8 mouse cellular contexts compared by ENCODE assay signal in the genomic region with DNA sequence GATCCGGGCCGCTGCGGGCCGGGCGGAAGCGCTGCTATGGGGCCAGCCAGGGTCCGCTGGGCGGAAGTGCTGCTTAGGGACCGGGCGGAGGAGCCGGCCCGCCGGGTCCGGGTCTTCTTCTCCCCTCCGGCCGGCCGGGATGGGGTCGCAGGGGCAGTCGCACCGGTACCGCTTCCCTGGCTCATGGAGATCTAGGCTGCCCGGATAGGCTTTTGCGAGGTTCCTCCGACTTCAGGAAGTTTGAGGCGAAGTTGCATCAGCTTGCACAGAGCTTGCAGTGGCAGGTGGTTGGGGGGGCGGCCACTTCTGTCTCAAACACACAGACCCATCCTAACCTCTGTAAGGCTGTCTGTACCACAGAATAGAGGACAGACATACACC. TPM values are rescaled to one million over a fixed set of nuclear protein-coding genes. Genes with fewer than 3 reads are reported as not detected.
DNase-seq lines count a peak whose midpoint lies in the region; ATAC-seq lines count a peak whose summit lies in the region.

No protein-coding gene starts in this region.

- peak overlapping the region; percentile 89 for H3K4me3 ChIP-seq in heart, embryonic 15.5 days
- H3K4me3 ChIP-seq in forebrain, embryonic 15.5 days, result peak overlapping the region; percentile 99
- H3K4me3 ChIP-seq in limb, embryonic 15.5 days, result peak overlapping the region; percentile 94

- peak overlapping the region; percentile 81 for H3K4me2 ChIP-seq in heart, embryonic 15.5 days
- peak overlapping the region; percentile 76 for H3K4me2 ChIP-seq in forebrain, embryonic 15.5 days (replicated peaks)
- peak overlapping the region; percentile 80 for H3K4me2 ChIP-seq in limb, embryonic 15.5 days

- no peaks in the 10 kb centered on the region for H3K36me3 ChIP-seq in heart, embryonic 15.5 days
- H3K36me3 ChIP-seq in forebrain, embryonic 15.5 days, result no peaks in the 10 kb centered on the region
- no peaks in the 10 kb centered on the region for H3K36me3 ChIP-seq in limb, embryonic 15.5 days

- peak overlapping the region; percentile 88 for H3K9ac ChIP-seq in heart, embryonic 15.5 days
- H3K9ac ChIP-seq in forebrain, embryonic 15.5 days (replicated peaks), result peak overlapping the region; percentile 98
- peak overlapping the region; percentile 94 for H3K9ac ChIP-seq in limb, embryonic 15.5 days

- H3K27ac ChIP-seq in heart, embryonic 15.5 days, result peak overlapping the region; percentile 92
- peak overlapping the region; percentile 98 for H3K27ac ChIP-seq in forebrain, embryonic 15.5 days (replicated peaks)
- peak overlapping the region; percentile 98 for H3K27ac ChIP-seq in limb, embryonic 15.5 days

- ATAC-seq in heart, embryonic 15.5 days (replicated peaks; ENCODE audit: insufficient number of reproducible peaks, insufficient read depth, low FRiP score, low read depth), result no peak; the same call in none of the 2 replicates
- no peak for ATAC-seq in forebrain, embryonic 15.5 days (replicated peaks)
- ATAC-seq in limb, embryonic 15.5 days (ENCODE audit: insufficient number of reproducible peaks, low FRiP score, low TSS enrichment, low read depth), result peak; percentile 30; the same call in 1 of the 2 replicates
- ATAC-seq in monocyte, adult 5-6 weeks (replicated peaks; ENCODE audit: insufficient number of reproducible peaks, low FRiP score, low TSS enrichment, poor library complexity, severe bottlenecking), result peak; percentile 42

- no peak for DNase-seq in heart, adult 11 months
- peak; percentile 66 to 69 for DNase-seq in B cell, adult 2 months
- peak; percentile 66 for DNase-seq in NIH3T3 (ENCODE audit: low read depth)
- DNase-seq in embryo, embryonic 9.5 days (ENCODE audit: extremely low spot score), result no peak

- peaks cover 10% of the 10 kb centered on the region for H3K4me1 ChIP-seq in heart, embryonic 15.5 days (replicated peaks)
- peaks cover 33% of the 10 kb centered on the region for H3K4me1 ChIP-seq in forebrain, embryonic 15.5 days
- peaks cover 7% of the 10 kb centered on the region for H3K4me1 ChIP-seq in limb, embryonic 15.5 days

- H3K27me3 ChIP-seq in heart, embryonic 15.5 days, result peaks cover 14% of the 10 kb centered on the region
- no peaks in the 10 kb centered on the region for H3K27me3 ChIP-seq in forebrain, embryonic 15.5 days
- no peaks in the 10 kb centered on the region for H3K27me3 ChIP-seq in limb, embryonic 15.5 days

- WGBS in heart, embryonic 15.5 days, result under 1% methylated on average over 23 of the region's 26 CpGs
- WGBS in forebrain, embryonic 15.5 days, result 0% methylated on average over 21 of the region's 26 CpGs
- 0% methylated on average over 24 of the region's 26 CpGs for WGBS in limb, embryonic 15.5 days

- H3K9me3 ChIP-seq in heart, embryonic 15.5 days (replicated peaks), result no peaks in the 10 kb centered on the region
- H3K9me3 ChIP-seq in forebrain, embryonic 15.5 days, result no peaks in the 10 kb centered on the region
- H3K9me3 ChIP-seq in limb, embryonic 15.5 days, result no peaks in the 10 kb centered on the region

RNA-seq across cellular contexts. Expression of a gene that starts 0.5 kb away (rescaled TPM):
- 7.6 and 9.7 TPM in 2 replicates for polyA plus RNA-seq in heart, embryonic 15.5 days (2015; fragmentation: Nextera tagmentation; extraction: Ambion mirVana)
- polyA plus RNA-seq in forebrain, embryonic 15.5 days (2015; fragmentation: Nextera tagmentation; extraction: Ambion mirVana), result 5.0 TPM in 2 replicates
- 11.0 and 11.2 TPM in 2 replicates for polyA plus RNA-seq in limb, embryonic 15.5 days (2015; fragmentation: Nextera tagmentation; extraction: Ambion mirVana)
- total RNA-seq in monocyte, adult 5-6 weeks (2017), result 20.5 to 28.8 TPM (median 20.9 TPM) in 3 replicates

RNA-seq across cellular contexts. Expression of a gene that starts 25.5 kb away (rescaled TPM):
- polyA plus RNA-seq in heart, embryonic 15.5 days (2015; fragmentation: Nextera tagmentation; extraction: Ambion mirVana), result 9.1 and 9.3 TPM in 2 replicates
- polyA plus RNA-seq in forebrain, embryonic 15.5 days (2015; fragmentation: Nextera tagmentation; extraction: Ambion mirVana), result 9.1 and 10.4 TPM in 2 replicates
- 13.4 and 13.5 TPM in 2 replicates for polyA plus RNA-seq in limb, embryonic 15.5 days (2015; fragmentation: Nextera tagmentation; extraction: Ambion mirVana)
- 0.21 TPM in 1 of 3 replicates, not detected in the others for total RNA-seq in monocyte, adult 5-6 weeks (2017)

Comparison
In these comparisons a context has a peak if more than half of its experiments do, and no peak if none do; other contexts are left out.
1. ATAC-seq: peak in limb, embryonic 15.5 days (single experiment) and monocyte, adult 5-6 weeks (single experiment); none in heart, embryonic 15.5 days (single experiment) and forebrain, embryonic 15.5 days (single experiment).
2. DNase-seq: peak in B cell, adult 2 months (2 of 2) and NIH3T3 (single experiment); none in heart, adult 11 months (single experiment) and embryo, embryonic 9.5 days (single experiment).
3. Peak in every context shown above with its lines, with median percentiles within 50 percentile points of each other: H3K27ac ChIP-seq, H3K4me2 ChIP-seq, H3K4me3 ChIP-seq and H3K9ac ChIP-seq.